Mouse (Mus musculus) liver, embryonic 14.5 days (tissue): ENCODE measurements at regions not wholly inside any gene's neighbourhood (a gene's known extent, or its start where the extent isn't known, plus 50 kb on each side); places are given as distances from the start of the nearest gene placed in this dataset.

Source experiments
- ATAC-seq: fragments of 200-750 bp; cut with Nextera tagmentation; 2 replicates; pipeline ENCODE4 v1.8.0; 2017; ENCODE audit warnings: moderate number of reproducible peaks, mild to moderate bottlenecking, moderate library complexity; ENCODE audit not compliant: insufficient read depth
- DNase-seq, 3 experiments: peaks; one replicate each; pipeline ENCODE4 v3.0.0-alpha.2; 2012 to 2013; ENCODE audit warnings: low read depth in 3 of 3, low spot score in 3 of 3
- H3K27ac ChIP-seq: fragments of 300-500 bp; sonication (generic); 2 replicates; pipeline ENCODE4 v1.5.1; 2014; ENCODE audit warnings: moderate library complexity, mild to moderate bottlenecking, control low read depth, inconsistent platforms
- H3K27me3 ChIP-seq: fragments of 300-500 bp; sonication (generic); 2 replicates; pipeline ENCODE4 v1.6.1; 2014; ENCODE audit warnings: mild to moderate bottlenecking, low read length, moderate library complexity; ENCODE audit not compliant: control insufficient read depth, insufficient read depth
- H3K36me3 ChIP-seq: fragments of 300-500 bp; sonication (generic); replicated peaks from 2 replicates; pipeline ENCODE4 v1.6.1; 2014; ENCODE audit warnings: low read depth; ENCODE audit not compliant: control insufficient read depth, insufficient read depth
- H3K4me1 ChIP-seq, 2 experiments: fragments of 200-500 bp in 1 of 2; fragments of 300-500 bp in 1 of 2; sonication (generic) in 1 of 2; replicated peaks; 2 replicates each; pipeline ENCODE4 v1.6.1; 2012 to 2014; ENCODE audit warnings: antibody characterized with exemption in 1 of 2, inconsistent platforms in 1 of 2, low read length in 1 of 2; ENCODE audit not compliant: control insufficient read depth in 2 of 2, insufficient read depth in 2 of 2
- H3K4me2 ChIP-seq: fragments of 300-500 bp; sonication (generic); 2 replicates; pipeline ENCODE4 v1.6.1; 2014; ENCODE audit warnings: low read depth, mild to moderate bottlenecking, control low read depth, moderate library complexity
- H3K4me3 ChIP-seq, 2 experiments: fragments of 200-500 bp in 1 of 2; fragments of 300-500 bp in 1 of 2; sonication (generic) in 1 of 2; 2 replicates each; pipeline ENCODE4 v1.5.1; 2012 to 2014; ENCODE audit warnings: low read depth in 2 of 2, low read length in 2 of 2, mild to moderate bottlenecking in 2 of 2, control low read depth in 1 of 2, inconsistent platforms in 1 of 2, moderate library complexity in 1 of 2; ENCODE audit not compliant: insufficient read depth in 1 of 2
- H3K9ac ChIP-seq: fragments of 300-500 bp; sonication (generic); replicated peaks from 2 replicates; pipeline ENCODE4 v1.6.1; 2014; ENCODE audit warnings: mild to moderate bottlenecking, control low read depth, moderate library complexity
- H3K9me3 ChIP-seq: fragments of 300-500 bp; sonication (generic); 2 replicates; pipeline ENCODE4 v1.6.1; 2016; ENCODE audit warnings: low read length, mixed read lengths; ENCODE audit not compliant: control insufficient read depth
- CTCF ChIP-seq: IDR thresholded peaks from 2 replicates; pipeline ENCODE4 v1.5.1; 2016; ENCODE audit warnings: antibody characterized with exemption, low read depth, control low read depth
- EP300 ChIP-seq: IDR thresholded peaks from 2 replicates; pipeline ENCODE4 v1.6.1; 2016; ENCODE audit warnings: antibody characterized with exemption, low read depth
- WGBS: fragments of 180-500 bp; shearing (Covaris S2); extraction: QIAGEN DNeasy Blood & Tissue Kit; methylation state at CpG from one replicate; pipeline ENCODE4 v1.1.7; 2014; ENCODE audit not compliant: insufficient replicate concordance; 5-methylcytosine and 5-hydroxymethylcytosine counted together

DNA sequence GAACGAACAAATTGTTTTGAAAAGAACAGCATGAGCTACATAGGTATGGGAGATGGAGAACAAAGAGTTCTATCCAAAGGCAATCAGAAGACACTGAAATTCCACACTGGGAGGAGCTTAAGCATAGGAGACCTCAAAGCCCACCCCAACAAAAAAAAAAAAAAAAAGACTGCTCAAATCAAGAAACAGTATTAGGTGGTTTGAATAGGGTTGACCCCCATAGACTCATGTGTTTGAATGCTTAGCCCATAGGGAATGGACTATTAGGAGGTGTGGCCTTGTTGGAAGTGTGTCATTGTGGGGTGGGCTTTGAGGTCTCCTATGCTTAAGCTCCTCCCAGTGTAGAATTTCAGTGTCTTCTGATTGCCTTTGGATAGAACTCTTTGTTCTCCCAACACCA is 70.0 kb upstream of the Klf9 start:
- DNase-seq = no peak
- H3K9ac ChIP-seq = no peak overlapping the region
- H3K27me3 ChIP-seq = no peaks in the 10 kb centered on the region
- no peaks in the 10 kb centered on the region for H3K9me3 ChIP-seq
- no peak overlapping the region for H3K4me2 ChIP-seq
- no peak for ATAC-seq
- TF ChIP-seq EP300 = no peak
- no peak for TF ChIP-seq CTCF
- WGBS = 53% methylated on average over 1 of the region's 1 CpGs
- H3K36me3 ChIP-seq = no peaks in the 10 kb centered on the region
- no peaks in the 10 kb centered on the region for H3K4me1 ChIP-seq
- H3K27ac ChIP-seq = no peak overlapping the region
- H3K4me3 ChIP-seq = no peak overlapping the region

DNA sequence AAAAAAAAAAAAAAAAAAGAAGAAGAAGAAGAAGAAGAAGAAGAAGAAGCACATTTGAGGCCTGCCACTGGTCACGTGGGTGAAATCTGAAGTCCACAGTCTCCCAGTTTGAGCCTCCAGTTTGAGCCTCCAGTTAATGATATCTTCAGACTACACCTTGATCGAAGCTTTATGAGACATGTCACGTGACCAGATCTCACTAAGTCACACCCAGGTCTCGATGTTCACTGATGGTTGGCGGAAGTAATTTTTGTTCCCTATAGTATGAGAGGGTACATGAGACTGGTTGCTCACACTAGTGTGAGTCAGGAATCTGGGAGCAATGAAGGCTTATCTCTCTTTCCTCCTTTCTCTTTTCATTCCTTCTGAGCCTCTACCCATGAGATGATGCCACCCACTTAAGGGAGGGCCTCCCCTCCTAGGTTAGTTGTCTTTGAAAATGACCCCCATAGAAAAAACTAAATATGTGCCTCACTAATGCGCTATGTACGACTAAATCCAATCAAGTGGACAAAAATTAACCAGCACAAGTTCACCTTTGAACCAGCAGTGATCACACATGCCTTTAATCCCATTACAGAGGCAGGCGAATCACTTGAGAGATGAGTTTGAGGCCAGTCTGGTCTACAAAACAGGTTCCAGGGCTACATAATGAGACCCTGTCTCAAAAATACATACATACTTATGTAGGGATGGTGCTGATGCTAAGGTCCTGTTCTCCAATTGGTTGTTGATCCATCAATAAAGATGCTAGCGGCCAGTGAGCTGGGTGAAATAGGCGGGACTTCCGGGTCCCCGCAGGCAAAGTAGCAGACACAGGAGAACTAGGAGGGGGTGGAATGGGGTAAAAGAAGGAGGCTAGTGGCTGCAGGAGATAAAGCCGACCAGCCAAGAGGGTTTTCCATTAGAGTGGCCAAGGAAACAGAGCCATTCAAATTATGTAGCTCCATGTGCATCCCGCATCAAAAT is 66.1 kb upstream of the Klf9 start:
- TF ChIP-seq CTCF (no peak), EP300 (no peak)
- ATAC-seq (no peak), DNase-seq (peak in 1 of 3 experiments; percentile 10)
- Histone ChIP-seq H3K27ac (no peak overlapping the region), H3K4me1 (no peaks in the 10 kb centered on the region), H3K36me3 (no peaks in the 10 kb centered on the region), H3K27me3 (no peaks in the 10 kb centered on the region), H3K9me3 (no peaks in the 10 kb centered on the region), H3K4me2 (no peak overlapping the region), H3K4me3 (no peak overlapping the region), H3K9ac (no peak overlapping the region)
- 65% methylated on average over 14 of the region's 14 CpGs for WGBS

DNA sequence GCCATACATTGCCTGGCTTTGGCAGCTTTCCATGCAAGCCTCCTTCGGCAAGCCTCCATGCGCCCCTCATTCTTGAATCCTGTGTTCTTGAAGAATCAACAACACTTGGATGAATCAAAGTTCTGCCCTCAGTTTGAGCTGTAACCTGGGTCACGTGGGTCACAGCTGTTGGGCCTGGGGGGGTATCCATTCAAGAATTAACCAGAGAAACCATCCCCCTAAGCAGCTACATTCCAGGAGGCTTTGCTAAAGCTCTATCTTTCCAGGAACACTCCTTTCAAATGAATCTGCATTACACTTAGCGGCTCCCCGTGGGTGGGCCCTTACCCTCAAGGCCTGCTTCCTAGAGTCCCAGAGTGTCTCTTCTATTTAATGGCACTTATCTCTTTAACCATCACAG is 65.2 kb upstream of the Klf9 start:
- H3K9me3 ChIP-seq = no peaks in the 10 kb centered on the region
- no peaks in the 10 kb centered on the region for H3K27me3 ChIP-seq
- no peaks in the 10 kb centered on the region for H3K4me1 ChIP-seq
- no peaks in the 10 kb centered on the region for H3K36me3 ChIP-seq
- DNase-seq = no peak
- no peak for TF ChIP-seq CTCF
- no peak for TF ChIP-seq EP300
- no peak for ATAC-seq
- no peak overlapping the region for H3K4me2 ChIP-seq
- no peak overlapping the region for H3K9ac ChIP-seq
- no peak overlapping the region for H3K27ac ChIP-seq
- WGBS = 47% methylated on average over 5 of the region's 5 CpGs
- no peak overlapping the region for H3K4me3 ChIP-seq

DNA sequence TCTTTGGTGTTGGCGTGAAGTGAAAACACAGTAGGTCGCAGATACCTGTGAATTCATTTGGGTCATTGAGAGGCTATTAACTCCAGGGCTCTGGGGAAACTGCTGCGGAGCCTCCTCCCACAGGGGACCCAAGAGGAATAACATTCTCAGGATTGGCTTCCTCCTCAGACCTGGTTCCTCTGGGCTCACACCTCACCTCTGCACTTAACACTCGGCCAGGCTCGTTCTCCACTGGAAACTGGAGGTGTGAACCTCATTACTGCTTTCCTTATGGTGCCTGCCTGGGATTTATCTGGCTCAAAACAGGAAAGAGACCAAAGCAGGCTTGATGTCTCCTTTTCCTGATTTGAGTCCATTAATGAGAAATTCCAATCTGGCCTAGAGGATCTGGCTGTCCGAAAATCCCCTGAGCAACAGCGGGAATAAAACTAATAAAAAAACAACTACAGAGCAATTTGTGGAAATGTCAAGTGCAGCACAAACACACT is 55.8 kb upstream of the Klf9 start:
- ATAC-seq (no peak), DNase-seq (no peak)
- H3K9ac ChIP-seq = no peak overlapping the region
- H3K27ac ChIP-seq = no peak overlapping the region
- H3K4me1 ChIP-seq = no peaks in the 10 kb centered on the region
- no peaks in the 10 kb centered on the region for H3K9me3 ChIP-seq
- H3K27me3 ChIP-seq = no peaks in the 10 kb centered on the region
- H3K36me3 ChIP-seq = no peaks in the 10 kb centered on the region
- TF ChIP-seq CTCF = no peak
- no peak for TF ChIP-seq EP300
- no peak overlapping the region for H3K4me2 ChIP-seq
- WGBS = 56% methylated on average over 7 of the region's 7 CpGs
- no peak overlapping the region for H3K4me3 ChIP-seq

DNA sequence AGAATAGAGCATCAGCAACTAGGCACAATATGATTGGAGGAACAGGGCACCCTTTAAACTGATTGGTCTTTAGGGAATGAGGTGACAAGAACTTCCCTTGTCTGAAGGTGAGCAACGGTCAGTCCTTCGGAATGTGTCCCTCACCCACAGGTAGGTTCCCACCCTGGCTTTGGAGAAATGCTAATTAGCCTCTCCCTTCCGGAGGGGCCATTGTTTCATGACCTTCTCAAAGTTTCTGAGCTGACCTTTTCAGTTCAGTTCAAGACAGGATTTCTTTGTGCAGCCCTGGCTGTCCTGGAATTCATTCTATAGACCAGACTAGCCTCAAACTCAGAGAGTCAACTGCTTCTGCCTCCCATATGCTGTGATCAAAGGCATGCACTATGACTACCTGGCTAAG is 53.5 kb upstream of the Klf9 start:
- H3K27me3 ChIP-seq = no peaks in the 10 kb centered on the region
- TF ChIP-seq CTCF = no peak
- TF ChIP-seq EP300 = no peak
- WGBS = 79% methylated on average over 3 of the region's 3 CpGs
- H3K9ac ChIP-seq = no peak overlapping the region
- H3K9me3 ChIP-seq = no peaks in the 10 kb centered on the region
- no peak overlapping the region for H3K4me2 ChIP-seq
- ATAC-seq (no peak), DNase-seq (no peak)
- no peaks in the 10 kb centered on the region for H3K4me1 ChIP-seq
- no peak overlapping the region for H3K27ac ChIP-seq
- no peaks in the 10 kb centered on the region for H3K36me3 ChIP-seq
- no peak overlapping the region for H3K4me3 ChIP-seq
